Mouse (Mus musculus): ENCODE results near the gene Ccl5. TPM values are rescaled to one million over a fixed set of nuclear protein-coding genes. Genes with fewer than 3 reads are reported as not detected.

Ccl5 gene
- polyA plus RNA-seq, 1 experiment from 2014 or later = not detected

GRCm38 (mm10) chr11:83533192-83533591 lies 2.9 kb upstream of the Ccl5 start:
- Histone ChIP-seq H3K9me3 (ENCODE audit: control insufficient read depth, low read length) (no peaks in the 10 kb centered on the region), H3K4me1 (replicated peaks; ENCODE audit: control insufficient read depth, insufficient read depth, low read length) (no peaks in the 10 kb centered on the region), H3K27ac (ENCODE audit: low read depth, low read length) (no peak overlapping the region), H3K9ac (ENCODE audit: low read length) (no peak overlapping the region), H3K27me3 (ENCODE audit: control insufficient read depth, insufficient read depth, low read length) (no peaks in the 10 kb centered on the region), H3K4me2 (ENCODE audit: low read depth, low read length, severe bottlenecking) (no peak overlapping the region), H3K36me3 (ENCODE audit: control insufficient read depth, insufficient read depth, low read length) (no peaks in the 10 kb centered on the region), H3K4me3 (ENCODE audit: low read depth, low read length) (no peak overlapping the region)
- WGBS = 95% methylated on average over 1 of the region's 1 CpGs
- no peak for DNase-seq (ENCODE audit: low spot score)
- ATAC-seq (replicated peaks; ENCODE audit: low FRiP score) = no peak

DNA sequence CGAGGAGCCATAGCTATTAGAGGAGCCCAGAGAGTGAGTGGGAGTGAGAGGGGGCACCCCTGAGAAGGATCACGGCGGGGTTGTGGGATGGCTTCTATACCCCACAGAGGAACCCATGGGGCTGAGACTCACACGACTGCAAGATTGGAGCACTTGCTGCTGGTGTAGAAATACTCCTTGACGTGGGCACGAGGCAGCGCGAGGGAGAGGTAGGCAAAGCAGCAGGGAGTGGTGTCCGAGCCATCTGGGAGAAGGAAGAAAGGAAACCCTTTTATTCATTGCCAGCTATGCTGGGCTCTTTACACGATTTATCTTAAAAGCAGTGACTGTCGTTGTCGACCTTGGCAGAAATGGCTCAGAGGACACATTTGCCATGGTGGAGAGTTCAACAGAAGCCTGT lies 1.3 kb downstream of the Ccl5 start:
- no peak overlapping the region for H3K4me3 ChIP-seq (ENCODE audit: low read depth, low read length)
- ATAC-seq (replicated peaks; ENCODE audit: low FRiP score) (no peak), DNase-seq (ENCODE audit: low spot score) (no peak)
- no peak overlapping the region for H3K9ac ChIP-seq (ENCODE audit: low read length)
- WGBS = 75% methylated on average over 12 of the region's 12 CpGs
- H3K27ac ChIP-seq (ENCODE audit: low read depth, low read length) = no peak overlapping the region
- H3K4me2 ChIP-seq (ENCODE audit: low read depth, low read length, severe bottlenecking) = no peak overlapping the region
- no peaks in the 10 kb centered on the region for H3K27me3 ChIP-seq (ENCODE audit: control insufficient read depth, insufficient read depth, low read length)
- H3K4me1 ChIP-seq (replicated peaks; ENCODE audit: control insufficient read depth, insufficient read depth, low read length) = no peaks in the 10 kb centered on the region
- no peaks in the 10 kb centered on the region for H3K9me3 ChIP-seq (ENCODE audit: control insufficient read depth, low read length)
- H3K36me3 ChIP-seq (ENCODE audit: control insufficient read depth, insufficient read depth, low read length) = no peaks in the 10 kb centered on the region

DNA sequence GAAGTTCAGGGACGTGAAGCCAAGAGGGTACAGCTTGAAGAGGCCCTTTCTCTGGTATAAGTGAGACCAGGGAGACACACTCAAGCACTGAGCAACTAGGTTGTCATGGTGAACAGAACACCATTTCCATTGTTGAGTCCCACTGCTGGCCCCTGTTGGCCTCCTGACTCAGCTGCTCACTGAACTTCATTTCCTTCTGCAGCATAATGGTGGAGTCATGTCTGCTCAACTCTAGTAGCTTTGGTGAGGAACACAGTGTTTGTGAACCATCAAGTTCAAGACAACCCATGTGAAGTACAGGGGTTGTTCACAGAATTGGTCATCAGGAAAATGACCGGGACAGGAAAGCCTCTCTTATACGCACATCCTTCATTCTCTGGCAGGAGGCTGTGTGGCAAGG lies 8.2 kb downstream of the Ccl5 start, which contains the start of gene Heatr9:
Gene Heatr9 (minus strand): TSS at position 101 of the 400 bp plus-strand sequence.
- Histone ChIP-seq H3K27ac (ENCODE audit: low read depth, low read length) (no peak within 1 kb of the TSS), H3K4me1 (replicated peaks; ENCODE audit: control insufficient read depth, insufficient read depth, low read length) (no peaks in the 10 kb centered on the region), H3K9ac (ENCODE audit: low read length) (no peak within 1 kb of the TSS), H3K4me2 (ENCODE audit: low read depth, low read length, severe bottlenecking) (no peak within 1 kb of the TSS), H3K4me3 (ENCODE audit: low read depth, low read length) (no peak within 1 kb of the TSS), H3K36me3 (ENCODE audit: control insufficient read depth, insufficient read depth, low read length) (no peaks in the 10 kb centered on the region), H3K9me3 (ENCODE audit: control insufficient read depth, low read length) (no peaks in the 10 kb centered on the region), H3K27me3 (ENCODE audit: control insufficient read depth, insufficient read depth, low read length) (no peaks in the 10 kb centered on the region)
- no peak for ATAC-seq (replicated peaks; ENCODE audit: low FRiP score)
- DNase-seq (ENCODE audit: low spot score) = no peak
- WGBS = 91% methylated on average over 3 of the region's 3 CpGs

GRCm38 (mm10) chr11:83518371-83518770 lies 11.9 kb downstream of the Ccl5 start:
- Histone ChIP-seq H3K4me2 (ENCODE audit: low read depth, low read length, severe bottlenecking) (no peak overlapping the region), H3K27me3 (ENCODE audit: control insufficient read depth, insufficient read depth, low read length) (no peaks in the 10 kb centered on the region), H3K27ac (ENCODE audit: low read depth, low read length) (no peak overlapping the region), H3K36me3 (ENCODE audit: control insufficient read depth, insufficient read depth, low read length) (no peaks in the 10 kb centered on the region), H3K4me1 (replicated peaks; ENCODE audit: control insufficient read depth, insufficient read depth, low read length) (no peaks in the 10 kb centered on the region), H3K9me3 (ENCODE audit: control insufficient read depth, low read length) (no peaks in the 10 kb centered on the region), H3K9ac (ENCODE audit: low read length) (no peak overlapping the region), H3K4me3 (ENCODE audit: low read depth, low read length) (no peak overlapping the region)
- no peak for DNase-seq (ENCODE audit: low spot score)
- WGBS = 74% methylated on average over 6 of the region's 6 CpGs
- ATAC-seq (replicated peaks; ENCODE audit: low FRiP score) = no peak

GRCm38 (mm10) chr11:83517153-83517552 lies 13.2 kb downstream of the Ccl5 start:
- no peak for ATAC-seq (replicated peaks; ENCODE audit: low FRiP score)
- no peaks in the 10 kb centered on the region for H3K9me3 ChIP-seq (ENCODE audit: control insufficient read depth, low read length)

DNA sequence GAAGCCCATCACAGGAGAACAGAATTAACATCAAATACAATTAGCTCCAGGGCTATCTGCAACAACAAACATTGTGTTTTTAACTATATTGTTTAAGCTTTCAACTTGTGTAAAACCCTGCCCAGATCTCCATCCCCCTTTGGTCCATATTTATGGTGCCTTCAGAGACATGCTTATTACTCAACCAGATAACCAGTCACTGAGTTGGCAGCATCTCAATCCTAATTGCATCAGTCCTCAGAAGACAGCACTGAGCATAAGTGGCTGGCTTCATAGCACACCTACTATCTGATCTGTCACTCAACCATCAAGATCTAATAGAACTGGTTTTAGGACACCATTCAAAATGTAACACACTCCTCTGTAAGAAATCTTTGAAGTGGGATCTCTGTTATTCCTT lies 20.8 kb downstream of the Ccl5 start:
- no peak overlapping the region for H3K4me2 ChIP-seq (ENCODE audit: low read depth, low read length, severe bottlenecking)
- no peaks in the 10 kb centered on the region for H3K4me1 ChIP-seq (replicated peaks; ENCODE audit: control insufficient read depth, insufficient read depth, low read length)
- H3K27me3 ChIP-seq (ENCODE audit: control insufficient read depth, insufficient read depth, low read length) = no peaks in the 10 kb centered on the region
- H3K27ac ChIP-seq (ENCODE audit: low read depth, low read length) = no peak overlapping the region
- ATAC-seq (replicated peaks; ENCODE audit: low FRiP score) (no peak), DNase-seq (ENCODE audit: low spot score) (no peak)
- no peak overlapping the region for H3K9ac ChIP-seq (ENCODE audit: low read length)
- H3K4me3 ChIP-seq (ENCODE audit: low read depth, low read length) = no peak overlapping the region
- H3K9me3 ChIP-seq (ENCODE audit: control insufficient read depth, low read length) = no peaks in the 10 kb centered on the region
- peaks cover 4% of the 10 kb centered on the region; the same call in 1 of the 2 replicates for H3K36me3 ChIP-seq (ENCODE audit: control insufficient read depth, insufficient read depth, low read length)

More at GRCm38 (mm10) chr11:83517153-83517552, 13.2 kb downstream of the Ccl5 start:
- no peak overlapping the region for H3K4me3 ChIP-seq (ENCODE audit: low read depth, low read length)
- no peaks in the 10 kb centered on the region for H3K27me3 ChIP-seq (ENCODE audit: control insufficient read depth, insufficient read depth, low read length)
- no peak overlapping the region for H3K27ac ChIP-seq (ENCODE audit: low read depth, low read length)
- no peak overlapping the region for H3K9ac ChIP-seq (ENCODE audit: low read length)
- no peak overlapping the region for H3K4me2 ChIP-seq (ENCODE audit: low read depth, low read length, severe bottlenecking)
- H3K4me1 ChIP-seq (replicated peaks; ENCODE audit: control insufficient read depth, insufficient read depth, low read length) = no peaks in the 10 kb centered on the region
- DNase-seq (ENCODE audit: low spot score) = no peak
- H3K36me3 ChIP-seq (ENCODE audit: control insufficient read depth, insufficient read depth, low read length) = no peaks in the 10 kb centered on the region

GRCm38 (mm10) chr11:83504308-83504707 lies 26.0 kb downstream of the Ccl5 start:
- no peak for ATAC-seq (replicated peaks; ENCODE audit: low FRiP score)
- Histone ChIP-seq H3K4me3 (ENCODE audit: low read depth, low read length) (no peak overlapping the region), H3K4me1 (replicated peaks; ENCODE audit: control insufficient read depth, insufficient read depth, low read length) (no peaks in the 10 kb centered on the region), H3K9me3 (ENCODE audit: control insufficient read depth, low read length) (no peaks in the 10 kb centered on the region), H3K4me2 (ENCODE audit: low read depth, low read length, severe bottlenecking) (no peak overlapping the region), H3K27me3 (ENCODE audit: control insufficient read depth, insufficient read depth, low read length) (no peaks in the 10 kb centered on the region), H3K36me3 (ENCODE audit: control insufficient read depth, insufficient read depth, low read length) (peaks cover 14% of the 10 kb centered on the region; the same call in 1 of the 2 replicates), H3K27ac (ENCODE audit: low read depth, low read length) (no peak overlapping the region), H3K9ac (ENCODE audit: low read length) (no peak overlapping the region)
- WGBS = 93% methylated on average over 5 of the region's 5 CpGs
- DNase-seq (ENCODE audit: low spot score) = no peak

DNA sequence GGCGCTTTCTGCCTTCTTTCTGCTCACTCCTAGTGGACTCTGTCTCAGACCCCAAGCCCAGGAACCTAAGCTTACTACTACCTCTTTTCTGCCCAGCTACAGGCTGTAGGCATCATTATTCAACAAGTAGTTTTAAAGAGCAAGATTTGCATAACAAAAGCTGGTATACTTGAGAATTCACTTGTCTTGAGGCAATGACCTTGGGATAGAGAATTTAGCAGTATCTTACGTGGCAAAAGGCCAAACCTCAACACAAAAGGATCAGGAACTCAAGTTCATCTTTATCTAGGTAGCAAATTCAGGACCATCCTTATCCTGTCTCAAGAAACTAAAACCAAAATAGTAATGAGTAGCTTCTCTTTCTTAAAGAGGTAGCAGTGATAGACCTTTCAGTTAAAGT lies 34.7 kb downstream of the Ccl5 start:
- H3K27ac ChIP-seq (ENCODE audit: low read depth, low read length) = no peak overlapping the region
- no peak overlapping the region for H3K4me2 ChIP-seq (ENCODE audit: low read depth, low read length, severe bottlenecking)
- no peak overlapping the region for H3K9ac ChIP-seq (ENCODE audit: low read length)
- ATAC-seq (replicated peaks; ENCODE audit: low FRiP score) = no peak
- H3K4me3 ChIP-seq (ENCODE audit: low read depth, low read length) = no peak overlapping the region
- H3K27me3 ChIP-seq (ENCODE audit: control insufficient read depth, insufficient read depth, low read length) = no peaks in the 10 kb centered on the region
- peaks cover 4% of the 10 kb centered on the region; the same call in 1 of the 2 replicates for H3K4me1 ChIP-seq (replicated peaks; ENCODE audit: control insufficient read depth, insufficient read depth, low read length)
- no peaks in the 10 kb centered on the region for H3K9me3 ChIP-seq (ENCODE audit: control insufficient read depth, low read length)
- no peaks in the 10 kb centered on the region; the same call in 1 of the 2 replicates for H3K36me3 ChIP-seq (ENCODE audit: control insufficient read depth, insufficient read depth, low read length)
- DNase-seq (ENCODE audit: low spot score) = no peak
- 67% methylated on average over 2 of the region's 2 CpGs for WGBS

GRCm38 (mm10) chr11:83491488-83491887 lies 38.8 kb downstream of the Ccl5 start:
- H3K4me2 ChIP-seq (ENCODE audit: low read depth, low read length, severe bottlenecking) = no peak overlapping the region
- ATAC-seq (replicated peaks; ENCODE audit: low FRiP score) (no peak), DNase-seq (ENCODE audit: low spot score) (no peak)
- no peak overlapping the region for H3K4me3 ChIP-seq (ENCODE audit: low read depth, low read length)
- peaks cover 4% of the 10 kb centered on the region for H3K36me3 ChIP-seq (ENCODE audit: control insufficient read depth, insufficient read depth, low read length)
- no peak overlapping the region for H3K9ac ChIP-seq (ENCODE audit: low read length)
- H3K9me3 ChIP-seq (ENCODE audit: control insufficient read depth, low read length) = no peaks in the 10 kb centered on the region
- no peak overlapping the region for H3K27ac ChIP-seq (ENCODE audit: low read depth, low read length)
- H3K27me3 ChIP-seq (ENCODE audit: control insufficient read depth, insufficient read depth, low read length) = no peaks in the 10 kb centered on the region
- WGBS = 90% methylated on average over 4 of the region's 4 CpGs
- peaks cover 4% of the 10 kb centered on the region; the same call in 1 of the 2 replicates for H3K4me1 ChIP-seq (replicated peaks; ENCODE audit: control insufficient read depth, insufficient read depth, low read length)

All from forebrain, embryonic 11.5 days (tissue).